Mouse (Mus musculus) MEL (cell line): Measurements from ENCODE around the gene Fut2. TPM values are rescaled to one million over a fixed set of nuclear protein-coding genes. Genes with fewer than 3 reads are reported as not detected.
"Not testable (repeated sequence)": the region's sequence is repeated elsewhere in the genome, so short reads cannot be mapped to it uniquely, and the experiment has no call there.

Source experiments
- DNase-seq: peaks from one replicate; pipeline ENCODE4 v3.0.0; 2011; ENCODE audit warnings: low read depth, low spot score
- H3K27ac ChIP-seq: 2 replicates; pipeline ENCODE4 v1.5.1; 2012; ENCODE audit warnings: low read depth, mild to moderate bottlenecking, control low read depth, low read length, moderate library complexity; ENCODE audit not compliant: control insufficient read depth
- H3K27me3 ChIP-seq, 2 experiments: fragments of 150-350 bp in 1 of 2; sonication (generic) in 1 of 2; 2 replicates each; pipeline ENCODE4 v1.6.1; 2012; ENCODE audit warnings: low read length in 2 of 2, mild to moderate bottlenecking in 2 of 2, improper control_type of control experiment in 1 of 2, moderate library complexity in 1 of 2; ENCODE audit not compliant: insufficient read depth in 2 of 2, control insufficient read depth in 1 of 2
- H3K36me3 ChIP-seq, 2 experiments: 2 replicates each; pipeline ENCODE4 v1.6.1; 2012 to 2014; ENCODE audit warnings: low read length in 2 of 2, improper control_type of control experiment in 1 of 2, inconsistent platforms in 1 of 2, mild to moderate bottlenecking in 1 of 2; ENCODE audit not compliant: insufficient read depth in 2 of 2, control insufficient read depth in 1 of 2
- H3K4me1 ChIP-seq, 2 experiments: fragments of 150-350 bp in 1 of 2; sonication (generic) in 1 of 2; 2 replicates each; pipeline ENCODE4 v1.6.1; 2012; ENCODE audit warnings: low read length in 2 of 2, improper control_type of control experiment in 1 of 2, mild to moderate bottlenecking in 1 of 2; ENCODE audit not compliant: insufficient read depth in 2 of 2, control insufficient read depth in 1 of 2
- H3K4me3 ChIP-seq, 2 experiments: fragments of 150-350 bp in 1 of 2; sonication (generic) in 1 of 2; 2 replicates each; pipeline ENCODE4 v1.5.1; 2012; ENCODE audit warnings: low read depth in 2 of 2, low read length in 2 of 2, mild to moderate bottlenecking in 2 of 2, moderate library complexity in 2 of 2, control low read depth in 1 of 2, improper control_type of control experiment in 1 of 2; ENCODE audit not compliant: control insufficient read depth in 1 of 2, insufficient read depth in 1 of 2
- H3K79me2 ChIP-seq: 2 replicates; pipeline ENCODE4 v1.6.1; 2012; ENCODE audit warnings: mild to moderate bottlenecking, low read length, moderate library complexity; ENCODE audit not compliant: control insufficient read depth, poor library complexity, insufficient read depth
- H3K9ac ChIP-seq: 2 replicates; pipeline ENCODE4 v1.6.1; 2012; ENCODE audit warnings: low read depth, mild to moderate bottlenecking, control low read depth, low read length, moderate library complexity; ENCODE audit not compliant: control insufficient read depth, poor library complexity, severe bottlenecking
- H3K9me3 ChIP-seq: fragments of 150-350 bp; sonication (generic); replicated peaks from 2 replicates; pipeline ENCODE4 v1.6.1; 2012; ENCODE audit warnings: mild to moderate bottlenecking, low read length, improper control_type of control experiment, moderate library complexity; ENCODE audit not compliant: insufficient read depth
- CHD2 ChIP-seq: IDR thresholded peaks from 2 replicates; pipeline ENCODE4 v1.6.1; 2011; ENCODE audit warnings: low read length, improper control_type of control experiment
- E2F4 ChIP-seq: IDR thresholded peaks from 2 replicates; pipeline ENCODE4 v1.6.1; 2011; ENCODE audit warnings: low read depth, low read length, improper control_type of control experiment, borderline replicate concordance
- ELF1 ChIP-seq: IDR thresholded peaks from 2 replicates; pipeline ENCODE4 v1.6.1; 2014; ENCODE audit warnings: low read depth, mild to moderate bottlenecking, inconsistent platforms, low read length, improper control_type of control experiment, moderate library complexity
- EP300 ChIP-seq, 2 experiments: IDR thresholded peaks; 2 replicates each; pipeline ENCODE4 v1.6.1; 2011; ENCODE audit warnings: improper control_type of control experiment in 2 of 2, low read length in 2 of 2, low read depth in 1 of 2, mild to moderate bottlenecking in 1 of 2
- ETS1 ChIP-seq: IDR thresholded peaks from 2 replicates; pipeline ENCODE4 v1.6.1; 2012; ENCODE audit warnings: low read depth, mild to moderate bottlenecking, inconsistent platforms, low read length, improper control_type of control experiment, moderate library complexity
- GATA1 ChIP-seq: IDR thresholded peaks from 2 replicates; pipeline ENCODE4 v1.6.1; 2011; ENCODE audit warnings: low read depth, low read length, improper control_type of control experiment
- HCFC1 ChIP-seq: IDR thresholded peaks from 2 replicates; pipeline ENCODE4 v1.6.1; 2012; ENCODE audit warnings: low read depth, mild to moderate bottlenecking, inconsistent platforms, low read length, improper control_type of control experiment, moderate library complexity
- MXI1 ChIP-seq: IDR thresholded peaks from 2 replicates; pipeline ENCODE4 v1.6.1; 2011; ENCODE audit warnings: mild to moderate bottlenecking, low read depth, low read length, improper control_type of control experiment
- NELFE ChIP-seq: IDR thresholded peaks from 2 replicates; pipeline ENCODE4 v1.6.1; 2011; ENCODE audit warnings: low read depth, low read length, improper control_type of control experiment
- NRF1 ChIP-seq: IDR thresholded peaks from 2 replicates; pipeline ENCODE4 v1.6.1; 2014; ENCODE audit warnings: low read depth, mild to moderate bottlenecking, inconsistent platforms, low read length, improper control_type of control experiment, moderate library complexity; ENCODE audit not compliant: poor library complexity, insufficient read depth, severe bottlenecking
- POLR2A ChIP-seq, 2 experiments: IDR thresholded peaks; 2 replicates each; pipeline ENCODE4 v1.6.1; 2011 to 2012; ENCODE audit warnings: low read length in 2 of 2, mild to moderate bottlenecking in 2 of 2, control low read depth in 1 of 2, improper control_type of control experiment in 1 of 2, low read depth in 1 of 2, moderate library complexity in 1 of 2; ENCODE audit not compliant: control insufficient read depth in 1 of 2, insufficient read depth in 1 of 2, poor library complexity in 1 of 2
- ZMIZ1 ChIP-seq: IDR thresholded peaks from 2 replicates; pipeline ENCODE4 v1.6.1; 2012; ENCODE audit warnings: low read depth, mild to moderate bottlenecking, inconsistent platforms, low read length, improper control_type of control experiment, moderate library complexity
- polyA plus RNA-seq, 2 experiments: library from polyadenylated mRNA; stranded (reverse) in 1 of 2; unstranded in 1 of 2; fragments of >175 nt in 1 of 2; fragments of >200 nt in 1 of 2; gene quantifications; 2 replicates each; pipeline versions ENCODE4 v1.2.1 to v1.2.4; 2012; ENCODE audit warnings: low replicate concordance in 2 of 2, low read depth in 1 of 2; ENCODE audit not compliant: insufficient read length in 2 of 2, insufficient read depth in 1 of 2, missing spikeins in 1 of 2
- total RNA-seq: library from RNA; depleted of rRNA; stranded (reverse); fragments of 300-350 nt; gene quantifications from 2 replicates; pipeline ENCODE4 v1.2.3, GENCODE M21; 2012

Gene Fut2
- total and polyA plus RNA-seq, 3 experiments: not detected

GRCm38 (mm10) chr7:45654424-45655047, 11.7 kb downstream of the Fut2 start:
- no peak overlapping the region for H3K9ac ChIP-seq
- no peaks in the 10 kb centered on the region for H3K79me2 ChIP-seq
- H3K27ac ChIP-seq: no peak overlapping the region
- H3K9me3 ChIP-seq: no peaks in the 10 kb centered on the region
- H3K36me3 ChIP-seq: no peaks in the 10 kb centered on the region
- H3K4me1 ChIP-seq: no peaks in the 10 kb centered on the region
- H3K4me3 ChIP-seq: no peak overlapping the region
- TF ChIP-seq HCFC1 (no peak), ZMIZ1 (no peak), GATA1 (no peak), NRF1 (no peak), NELFE (no peak), EP300 (IDR thresholded peaks at IDR 0.05; ENCODE audit: low read depth in 1 of 2, low read length in 2 of 2) (no peak), ELF1 (no peak), CHD2 (no peak), E2F4 (no peak), MXI1 (no peak), POLR2A (IDR thresholded peaks at IDR 0.05; ENCODE audit: control insufficient read depth in 1 of 2, insufficient read depth in 1 of 2, low read depth in 1 of 2, low read length in 2 of 2, poor library complexity in 1 of 2) (no peak)
- DNase-seq: no peak
- H3K27me3 ChIP-seq: peaks cover 0 to 3% of the 10 kb centered on the region in 2 experiments; a peak in 2 of 4 replicates

- H3K27ac ChIP-seq, H3K79me2 ChIP-seq, H3K9me3 ChIP-seq, H3K27me3 ChIP-seq, H3K9ac ChIP-seq, H3K4me1 ChIP-seq, H3K4me3 ChIP-seq, DNase-seq, H3K36me3 ChIP-seq: not testable (repeated sequence)
Observed at GRCm38 (mm10) chr7:45650484-45650883, 15.7 kb downstream of the Fut2 start.

GRCm38 (mm10) chr7:45649351-45649750, 16.8 kb downstream of the Fut2 start:
- Histone ChIP-seq H3K9ac (no peak overlapping the region), H3K36me3 (no peaks in the 10 kb centered on the region), H3K4me3 (no peak overlapping the region), H3K9me3 (no peaks in the 10 kb centered on the region), H3K27ac (no peak overlapping the region), H3K27me3 (peaks cover 0 to 1% of the 10 kb centered on the region in 2 experiments; a peak in 1 of 4 replicates), H3K79me2 (no peaks in the 10 kb centered on the region), H3K4me1 (no peaks in the 10 kb centered on the region)
- no peak for TF ChIP-seq ETS1
- no peak for DNase-seq
